Mouse (Mus musculus): ENCODE results near the gene Pcyt1a.
A peak's percentile ranks its signal among the peaks of the same experiment; 100 is the strongest.

DNA sequence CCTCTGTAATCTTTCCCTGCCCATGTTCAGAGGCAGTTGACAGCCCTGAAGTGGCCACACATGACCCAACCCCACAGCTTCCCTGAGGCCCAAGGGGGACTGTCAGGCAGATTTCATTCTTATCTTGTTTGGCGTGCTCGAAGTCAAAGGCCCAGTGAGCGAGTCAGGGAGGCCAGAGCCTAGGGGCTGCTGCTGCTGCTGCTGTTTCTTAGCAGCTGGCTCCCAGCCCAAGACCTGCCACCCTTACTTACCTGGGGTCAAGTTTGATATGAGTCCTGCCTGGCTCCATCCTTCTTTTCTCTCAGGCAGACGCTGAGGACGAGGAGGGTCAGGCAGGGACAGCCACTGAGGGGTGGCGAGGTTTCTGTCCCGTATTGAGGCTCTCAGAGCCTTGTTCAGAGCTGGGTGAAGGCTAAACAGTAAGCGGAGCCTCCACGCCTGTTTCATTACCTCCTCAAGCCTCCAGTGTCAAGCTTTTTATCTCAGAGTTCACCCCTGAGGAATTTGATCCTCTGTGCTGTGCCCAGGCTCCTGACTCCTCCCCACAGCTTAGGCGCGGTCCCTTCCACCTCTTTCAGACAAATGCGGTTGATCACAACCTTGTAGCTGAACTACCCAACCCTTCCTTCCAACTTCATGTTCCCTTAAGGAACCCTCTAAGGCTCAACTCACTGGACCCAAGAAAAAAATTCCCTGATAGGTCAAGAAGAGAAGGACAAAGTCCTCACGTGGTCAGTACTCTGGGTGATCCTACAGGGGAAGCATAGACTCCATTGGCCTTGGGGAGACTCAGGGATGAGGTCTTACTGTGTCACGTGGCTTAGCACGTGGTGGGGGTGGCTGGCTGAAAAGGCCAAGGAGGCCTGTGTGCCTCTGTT is 56.8 kb downstream of the Pcyt1a start, which contains the start of gene Slc51a:
- TF ChIP-seq RAD21 (IDR thresholded peaks at IDR 0.05; ENCODE audit: low read depth, low read length) (no peak), CTCF (IDR thresholded peaks at IDR 0.05 in 2 of 3, conservative IDR thresholded peaks at IDR 0.05 in 1 of 3; ENCODE audit: control insufficient read depth in 1 of 3, insufficient read depth in 1 of 3, low read depth in 2 of 3, low read length in 3 of 3, poor library complexity in 1 of 3, severe bottlenecking in 1 of 3) (no peak), GATA1 (IDR thresholded peaks at IDR 0.05; ENCODE audit: low read depth, low read length) (peak; percentile 35), POLR2A (IDR thresholded peaks at IDR 0.05; ENCODE audit: control insufficient read depth in 1 of 2, insufficient read depth in 1 of 2, low read depth in 1 of 2, low read length in 2 of 2, poor library complexity in 1 of 2) (peak in 1 of 2 experiments; percentile 65; a peak in 2 of 4 replicates), TCF12 (IDR thresholded peaks at IDR 0.05; ENCODE audit: low read depth, low read length) (peak; percentile 52; the same call in 1 of the 2 replicates), USF1 (IDR thresholded peaks at IDR 0.05; ENCODE audit: low read depth, low read length) (peak; percentile 91), EP300 (IDR thresholded peaks at IDR 0.05; ENCODE audit: low read depth in 1 of 2, low read length in 2 of 2) (peak; percentile 32 to 67; a peak in 2 of 4 replicates), MYC (IDR thresholded peaks at IDR 0.05; ENCODE audit: low read depth, low read length) (peak; percentile 98), HCFC1 (IDR thresholded peaks at IDR 0.05; ENCODE audit: low read depth, low read length) (no peak), TBP (IDR thresholded peaks at IDR 0.05; ENCODE audit: low read depth, low read length) (peak; percentile 19; the same call in 1 of the 2 replicates), RCOR1 (IDR thresholded peaks at IDR 0.05; ENCODE audit: low read depth, low read length) (no peak), SIN3A (IDR thresholded peaks at IDR 0.05; ENCODE audit: low read length) (no peak), MYB (IDR thresholded peaks at IDR 0.05; ENCODE audit: low read depth, low read length) (no peak)

All from MEL (cell line).